ENCODE assay signal across 20 mouse cellular contexts in the genomic region with DNA sequence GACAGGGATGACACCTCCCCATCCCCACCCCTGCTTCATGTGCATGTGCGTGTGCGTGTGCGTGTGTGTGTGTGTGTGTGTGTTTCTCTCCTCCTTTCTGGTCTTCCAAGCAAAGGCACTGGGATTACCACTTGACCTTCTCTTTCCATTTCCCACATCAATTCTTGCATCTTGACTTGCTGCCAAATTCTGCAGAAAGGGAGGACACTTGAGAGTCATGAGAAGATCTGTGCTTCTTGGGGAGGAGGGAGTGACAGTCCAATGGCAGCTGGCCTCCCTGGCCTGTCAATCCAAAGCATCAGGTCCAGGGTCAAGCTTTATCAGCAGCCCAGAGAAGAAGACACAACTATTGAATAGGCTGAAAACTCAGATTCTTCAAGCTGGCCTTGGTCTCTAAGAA.
"Had no signal": no experiment of that assay in that cellular context is flagged by ENCODE, and none has a peak within 500 bp of the region (broad histone marks: within the 10 kb centered on the region; RNA-seq: fewer than 3 reads in every experiment).

No protein-coding gene starts in this region.

- DNase-seq: lung, adult 18-20 months; lung, postnatal 4 days; midbrain, embryonic 14.5 days; retina, postnatal 1 day; right cerebral cortex, adult 18-20 months; right cerebral cortex, postnatal 25 days; right cerebral cortex, postnatal 4 days; spleen, adult 18-20 months; thymus, adult 18-20 months; thymus, postnatal 14 days; thymus, postnatal 36 days had no signal

- H3K27ac ChIP-seq: liver, embryonic 14.5 days; lung, embryonic 15.5 days; midbrain, embryonic 10.5 days; midbrain, embryonic 12.5 days; neural tube, embryonic 13.5 days; neural tube, embryonic 15.5 days had no signal

- H3K4me1 ChIP-seq: neural tube, embryonic 13.5 days; neural tube, embryonic 15.5 days had no signal

- H3K4me3 ChIP-seq: lung, embryonic 15.5 days; midbrain, embryonic 10.5 days; midbrain, embryonic 12.5 days; myocyte; neural tube, embryonic 13.5 days; neural tube, embryonic 15.5 days had no signal

- ATAC-seq: lung, postnatal 0 days; midbrain, embryonic 16.5 days had no signal

- H3K9me3 ChIP-seq: lung, embryonic 15.5 days; midbrain, embryonic 10.5 days; neural tube, embryonic 15.5 days had no signal

- H3K27me3 ChIP-seq: lung, embryonic 15.5 days; neural tube, embryonic 13.5 days; neural tube, embryonic 15.5 days had no signal

- H3K4me2 ChIP-seq: lung, embryonic 15.5 days; midbrain, embryonic 12.5 days; neural tube, embryonic 13.5 days; neural tube, embryonic 15.5 days had no signal

- H3K9ac ChIP-seq: liver, embryonic 14.5 days; lung, embryonic 15.5 days; midbrain, embryonic 12.5 days; neural tube, embryonic 13.5 days; neural tube, embryonic 15.5 days had no signal

- H3K36me3 ChIP-seq: lung, embryonic 15.5 days; midbrain, embryonic 10.5 days; midbrain, embryonic 12.5 days; neural tube, embryonic 13.5 days; neural tube, embryonic 15.5 days had no signal
